Comparison of ENCODE assay signal across 8 mouse cellular contexts in the genomic region with DNA sequence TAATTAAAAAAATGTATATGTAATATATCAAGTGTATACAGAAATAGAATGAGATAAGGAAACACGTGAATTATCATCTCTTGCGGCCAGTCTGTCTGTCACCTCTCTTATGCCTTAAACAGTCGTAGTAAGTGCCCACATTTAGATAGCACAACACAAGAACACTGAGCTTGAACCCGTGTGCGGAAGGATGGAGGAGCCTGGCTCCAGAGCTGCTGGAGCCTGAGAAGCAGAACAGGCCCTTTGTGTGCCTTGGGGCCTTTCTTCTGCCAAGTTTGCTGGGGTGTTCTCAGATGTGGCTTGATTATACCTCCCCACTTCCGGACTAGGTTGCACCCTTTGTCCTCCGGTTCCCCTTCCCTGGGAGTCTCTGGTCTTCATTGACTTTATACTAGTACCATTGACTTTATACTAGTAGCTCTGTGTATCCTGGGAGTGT. TPM values are rescaled to one million over a fixed set of nuclear protein-coding genes. Genes with fewer than 3 reads are reported as not detected.
A peak's percentile ranks its signal among the peaks of the same experiment; 100 is the strongest.
DNase-seq lines count a peak whose midpoint lies in the region; ATAC-seq and TF ChIP-seq lines count a peak whose summit lies in the region.

No protein-coding gene starts in this region.

- H3K4me1 ChIP-seq in MEL (ENCODE audit: control insufficient read depth in 1 of 2, insufficient read depth in 2 of 2, low read length in 2 of 2), result peaks cover 17 to 22% of the 10 kb centered on the region in 2 experiments
- H3K4me1 ChIP-seq in forebrain, embryonic 11.5 days (replicated peaks; ENCODE audit: control insufficient read depth, insufficient read depth, low read length), result peaks cover 6% of the 10 kb centered on the region; the same call in 1 of the 2 replicates
- peaks cover 31% of the 10 kb centered on the region for H3K4me1 ChIP-seq in hindbrain, embryonic 13.5 days (replicated peaks)
- peaks cover 26% of the 10 kb centered on the region for H3K4me1 ChIP-seq in liver, postnatal 0 days (ENCODE audit: insufficient read depth)
- peaks cover 37% of the 10 kb centered on the region for H3K4me1 ChIP-seq in neural tube, embryonic 13.5 days (replicated peaks)

- no peak overlapping the region for H3K4me2 ChIP-seq in forebrain, embryonic 11.5 days (ENCODE audit: low read depth, low read length, severe bottlenecking)
- H3K4me2 ChIP-seq in hindbrain, embryonic 13.5 days, result 0 out of 2 replicates have a peak overlapping the region, but pooled peaks have one; percentile 6
- H3K4me2 ChIP-seq in liver, postnatal 0 days (ENCODE audit: low read depth, low read length), result peak overlapping the region; percentile 63
- H3K4me2 ChIP-seq in neural tube, embryonic 13.5 days, result peak overlapping the region; percentile 24

- WGBS in forebrain, embryonic 11.5 days, result 52% methylated on average over 7 of the region's 7 CpGs
- WGBS in hindbrain, embryonic 13.5 days, result 51% methylated on average over 7 of the region's 7 CpGs
- WGBS in liver, postnatal 0 days (ENCODE audit: insufficient replicate concordance), result 22% methylated on average over 7 of the region's 7 CpGs
- 52% methylated on average over 7 of the region's 7 CpGs for WGBS in neural tube, embryonic 13.5 days

- H3K79me2 ChIP-seq in MEL (ENCODE audit: control insufficient read depth, insufficient read depth, low read length, poor library complexity), result peaks cover 47% of the 10 kb centered on the region

- H3K9ac ChIP-seq in MEL (ENCODE audit: control insufficient read depth, low read depth, low read length, poor library complexity, severe bottlenecking), result peak overlapping the region; percentile 55
- no peak overlapping the region for H3K9ac ChIP-seq in forebrain, embryonic 11.5 days (ENCODE audit: low read length)
- H3K9ac ChIP-seq in hindbrain, embryonic 13.5 days, result no peak overlapping the region
- H3K9ac ChIP-seq in liver, postnatal 0 days (replicated peaks), result peak overlapping the region; percentile 46; the same call in 1 of the 2 replicates
- no peak overlapping the region for H3K9ac ChIP-seq in neural tube, embryonic 13.5 days

- ATAC-seq in forebrain, embryonic 11.5 days (replicated peaks; ENCODE audit: low FRiP score), result peak; percentile 17; the same call in 1 of the 2 replicates
- no peak for ATAC-seq in hindbrain, embryonic 13.5 days (ENCODE audit: low FRiP score)
- peak; percentile 40 for ATAC-seq in liver, postnatal 0 days
- peak; percentile 12; the same call in 1 of the 2 replicates for ATAC-seq in neural tube, embryonic 13.5 days (ENCODE audit: low read depth)

- no peak for TF ChIP-seq RAD21 in MEL (IDR thresholded peaks at IDR 0.05; ENCODE audit: low read depth, low read length)

- TF ChIP-seq EP300 in MEL (IDR thresholded peaks at IDR 0.05; ENCODE audit: low read depth in 1 of 2, low read length in 2 of 2), result peak in 1 of 2 experiments; percentile 49; a peak in 3 of 4 replicates
- TF ChIP-seq EP300 in liver, postnatal 0 days (IDR thresholded peaks at IDR 0.05; ENCODE audit: low read depth), result no peak

- peak in 1 of 2 experiments; percentile 55; a peak in 2 of 4 replicates for TF ChIP-seq POLR2A in MEL (IDR thresholded peaks at IDR 0.05; ENCODE audit: control insufficient read depth in 1 of 2, insufficient read depth in 1 of 2, low read depth in 1 of 2, low read length in 2 of 2, poor library complexity in 1 of 2)

- peak overlapping the region; percentile 94 for H3K27ac ChIP-seq in MEL (ENCODE audit: control insufficient read depth, low read depth, low read length)
- peak overlapping the region; percentile 71 for H3K27ac ChIP-seq in forebrain, embryonic 11.5 days (ENCODE audit: low read depth, low read length)
- peak overlapping the region; percentile 91 for H3K27ac ChIP-seq in hindbrain, embryonic 13.5 days
- peak overlapping the region; percentile 75 for H3K27ac ChIP-seq in liver, postnatal 0 days (ENCODE audit: low read depth)
- peak overlapping the region; percentile 89 for H3K27ac ChIP-seq in neural tube, embryonic 13.5 days (replicated peaks)

- peak; percentile 42 for DNase-seq in adrenal gland, postnatal 14 days
- no peak for DNase-seq in adrenal gland, postnatal 25 days
- peak; percentile 91 for DNase-seq in MEL (ENCODE audit: low read depth, low spot score)
- DNase-seq in forebrain, embryonic 11.5 days (ENCODE audit: low spot score), result no peak
- peak; percentile 29 for DNase-seq in liver, postnatal 0 days
- DNase-seq in left cerebral cortex, adult 18-20 months (ENCODE audit: low spot score in 2 of 2), result no peak

- H3K9me3 ChIP-seq in MEL (replicated peaks; ENCODE audit: insufficient read depth, low read length), result no peaks in the 10 kb centered on the region
- no peaks in the 10 kb centered on the region; the same call in 1 of the 2 replicates for H3K9me3 ChIP-seq in forebrain, embryonic 11.5 days (ENCODE audit: control insufficient read depth, low read length)
- H3K9me3 ChIP-seq in hindbrain, embryonic 13.5 days, result no peaks in the 10 kb centered on the region
- no peaks in the 10 kb centered on the region for H3K9me3 ChIP-seq in liver, postnatal 0 days (ENCODE audit: low read length)
- no peaks in the 10 kb centered on the region for H3K9me3 ChIP-seq in neural tube, embryonic 13.5 days

- no peaks in the 10 kb centered on the region for H3K27me3 ChIP-seq in MEL (ENCODE audit: control insufficient read depth in 1 of 2, insufficient read depth in 2 of 2, low read length in 2 of 2)
- H3K27me3 ChIP-seq in forebrain, embryonic 11.5 days (ENCODE audit: control insufficient read depth, insufficient read depth, low read length), result no peaks in the 10 kb centered on the region
- H3K27me3 ChIP-seq in hindbrain, embryonic 13.5 days, result no peaks in the 10 kb centered on the region
- no peaks in the 10 kb centered on the region for H3K27me3 ChIP-seq in liver, postnatal 0 days (ENCODE audit: insufficient read depth, low read length)
- no peaks in the 10 kb centered on the region for H3K27me3 ChIP-seq in neural tube, embryonic 13.5 days

- H3K4me3 ChIP-seq in MEL (ENCODE audit: control insufficient read depth in 1 of 2, insufficient read depth in 1 of 2, low read depth in 2 of 2, low read length in 2 of 2), result peak overlapping the region; percentile 21 to 25
- no peak overlapping the region for H3K4me3 ChIP-seq in forebrain, embryonic 11.5 days (ENCODE audit: low read depth, low read length)
- H3K4me3 ChIP-seq in hindbrain, embryonic 13.5 days, result no peak overlapping the region
- H3K4me3 ChIP-seq in liver, postnatal 0 days (ENCODE audit: low read depth, low read length), result peak overlapping the region; percentile 25; the same call in 1 of the 2 replicates
- H3K4me3 ChIP-seq in neural tube, embryonic 13.5 days, result no peak overlapping the region

- no peak for TF ChIP-seq CTCF in MEL (IDR thresholded peaks at IDR 0.05 in 2 of 3, conservative IDR thresholded peaks at IDR 0.05 in 1 of 3; ENCODE audit: control insufficient read depth in 1 of 3, insufficient read depth in 1 of 3, low read depth in 2 of 3, low read length in 3 of 3, poor library complexity in 1 of 3, severe bottlenecking in 1 of 3)
- no peak for TF ChIP-seq CTCF in liver, postnatal 0 days (IDR thresholded peaks at IDR 0.05; ENCODE audit: low read depth)

- peaks cover 2 to 41% of the 10 kb centered on the region in 2 experiments; a peak in 3 of 4 replicates for H3K36me3 ChIP-seq in MEL (ENCODE audit: control insufficient read depth in 1 of 2, insufficient read depth in 2 of 2, low read length in 2 of 2)
- no peaks in the 10 kb centered on the region for H3K36me3 ChIP-seq in forebrain, embryonic 11.5 days (ENCODE audit: control insufficient read depth, insufficient read depth, low read length)
- no peaks in the 10 kb centered on the region for H3K36me3 ChIP-seq in hindbrain, embryonic 13.5 days
- peaks cover 7% of the 10 kb centered on the region; the same call in 1 of the 2 replicates for H3K36me3 ChIP-seq in liver, postnatal 0 days (replicated peaks; ENCODE audit: insufficient read depth, low read length)
- no peaks in the 10 kb centered on the region for H3K36me3 ChIP-seq in neural tube, embryonic 13.5 days

TF ChIP-seq in MEL, 35 proteins besides CTCF, POLR2A, EP300 and RAD21 (continues in another document):
- peak; percentile 80 for TF ChIP-seq ETS1 (IDR thresholded peaks at IDR 0.05; ENCODE audit: low read depth, low read length)
- 0 out of 2 replicates have a peak, but pooled peaks have one; percentile 33 for TF ChIP-seq NELFE (IDR thresholded peaks at IDR 0.05; ENCODE audit: low read depth, low read length)
- peak; percentile 54; the same call in 1 of the 2 replicates for TF ChIP-seq SIN3A (IDR thresholded peaks at IDR 0.05; ENCODE audit: low read length)
- peak; percentile 51; the same call in 1 of the 2 replicates for TF ChIP-seq TCF12 (IDR thresholded peaks at IDR 0.05; ENCODE audit: low read depth, low read length)
- TF ChIP-seq UBTF (IDR thresholded peaks at IDR 0.05; ENCODE audit: borderline replicate concordance, insufficient read depth, low read depth, low read length), result peak; percentile 97
- no peak for TF ChIP-seq POLR2AphosphoS5 (IDR thresholded peaks at IDR 0.05; ENCODE audit: borderline replicate concordance, low read depth, low read length)
- TF ChIP-seq ZKSCAN1 (IDR thresholded peaks at IDR 0.05; ENCODE audit: low read depth, low read length), result no peak
- no peak; the same call in 1 of the 2 replicates for TF ChIP-seq KAT2A (conservative IDR thresholded peaks at IDR 0.05; ENCODE audit: low read depth, low read length)
- TF ChIP-seq CHD2 (IDR thresholded peaks at IDR 0.05; ENCODE audit: low read length), result no peak
- peak; percentile 57 for TF ChIP-seq HCFC1 (IDR thresholded peaks at IDR 0.05; ENCODE audit: low read depth, low read length)
- peak; percentile 73 for TF ChIP-seq ELF1 (IDR thresholded peaks at IDR 0.05; ENCODE audit: low read depth, low read length)
- peak; percentile 47; the same call in 1 of the 2 replicates for TF ChIP-seq USF1 (IDR thresholded peaks at IDR 0.05; ENCODE audit: low read depth, low read length)
- TF ChIP-seq ZNF384 (IDR thresholded peaks at IDR 0.05; ENCODE audit: low read depth, low read length), result peak; percentile 72
- TF ChIP-seq GATA1 (IDR thresholded peaks at IDR 0.05; ENCODE audit: low read depth, low read length), result peak; percentile 71
- no peak for TF ChIP-seq ZC3H11A (IDR thresholded peaks at IDR 0.05; ENCODE audit: low read depth, low read length)

RNA-seq across cellular contexts. Expression of gene Atf7ip, which starts 25.8 kb away (rescaled TPM):
- total RNA-seq in adrenal gland, postnatal 14 days (2021), result 82.0 and 103 TPM in 2 replicates
- total RNA-seq in adrenal gland, postnatal 25 days (2021), result 84.0 and 117 TPM in 2 replicates
- 7.3 and 10.7 TPM in 2 replicates for total RNA-seq in MEL (2012; rRNA removed)
- 10 to 100 TPM; 24.6 to 56.1 TPM for polyA plus RNA-seq in MEL (2012; ENCODE audit: insufficient read depth in 1 of 2, insufficient read length in 2 of 2, low read depth in 1 of 2, low replicate concordance in 2 of 2, missing spikeins in 1 of 2)
- 57.8 and 66.6 TPM in 2 replicates for polyA plus RNA-seq in forebrain, embryonic 11.5 days (2014; fragmentation: Nextera tagmentation; extraction: Ambion mirVana)
- polyA plus RNA-seq in hindbrain, embryonic 13.5 days (2015; fragmentation: Nextera tagmentation; extraction: Ambion mirVana), result 43.3 and 43.5 TPM in 2 replicates
- 5.6 and 6.6 TPM in 2 replicates for polyA plus RNA-seq in liver, postnatal 0 days (2015; fragmentation: Nextera tagmentation; extraction: Ambion mirVana)
- polyA plus RNA-seq in neural tube, embryonic 13.5 days (2015; fragmentation: Nextera tagmentation; extraction: Ambion mirVana), result 37.8 and 55.4 TPM in 2 replicates
- total RNA-seq in left cerebral cortex, adult 18-20 months (2021), result 100 to 1,000 TPM in 1 of 2 experiments, 10 to 100 TPM in 1; 94.9 to 124 TPM

Comparison
In these comparisons a context has a peak if more than half of its experiments do, and no peak if none do; other contexts are left out.
1. DNase-seq: peak in adrenal gland, postnatal 14 days (single experiment), MEL (single experiment) and liver, postnatal 0 days (single experiment); none in adrenal gland, postnatal 25 days (single experiment), forebrain, embryonic 11.5 days (single experiment) and left cerebral cortex, adult 18-20 months (0 of 2).
2. H3K4me3 ChIP-seq: peak in MEL (2 of 2) and liver, postnatal 0 days (single experiment); none in forebrain, embryonic 11.5 days (single experiment), hindbrain, embryonic 13.5 days (single experiment) and neural tube, embryonic 13.5 days (single experiment).
3. H3K9ac ChIP-seq: peak in MEL (single experiment) and liver, postnatal 0 days (single experiment); none in forebrain, embryonic 11.5 days (single experiment), hindbrain, embryonic 13.5 days (single experiment) and neural tube, embryonic 13.5 days (single experiment).
4. Peak in every context shown above with its lines, with median percentiles within 50 percentile points of each other: H3K27ac ChIP-seq.